Mouse (Mus musculus) CD8-positive naive resting alpha-beta T cell, adult 2 months (primary cell): ENCODE results near the gene Tubb1.
A peak's percentile ranks its signal among the peaks of the same experiment; 100 is the strongest.

Experiments used
- DNase-seq, 2 experiments: peaks; one replicate each; pipeline ENCODE4 v3.0.0; 2022; ENCODE audit warnings: low read depth in 2 of 2, low spot score in 2 of 2

The Tubb1 gene

GRCm38 (mm10) chr2:174450353-174450752 lies at the start of gene Tubb1:
Tubb1 (plus strand) TSS chr2:174450695.
- no peak for DNase-seq

- no peak for DNase-seq
These were observed 40.3 kb upstream of the Tubb1 start for GRCm38 (mm10) chr2:174410222-174410621.

GRCm38 (mm10) chr2:174413127-174413526 lies 37.4 kb upstream of the Tubb1 start:
- no peak for DNase-seq

GRCm38 (mm10) chr2:174415001-174415730 lies 35.3 kb upstream of the Tubb1 start:
- DNase-seq: no peak

- DNase-seq: peak; percentile 92 to 95
These were observed 34.7 kb upstream of the Tubb1 start, which contains the start of gene Nelfcd for GRCm38 (mm10) chr2:174415731-174416310. Nelfcd (plus strand) TSS chr2:174415804.

- DNase-seq: no peak
These were observed 29.4 kb upstream of the Tubb1 start for GRCm38 (mm10) chr2:174421107-174421506.

GRCm38 (mm10) chr2:174424301-174425085 lies 26.0 kb upstream of the Tubb1 start:
- no peak for DNase-seq

GRCm38 (mm10) chr2:174426856-174427255 lies 23.6 kb upstream of the Tubb1 start:
- no peak for DNase-seq

- no peak for DNase-seq
These were observed 22.2 kb upstream of the Tubb1 start for GRCm38 (mm10) chr2:174428076-174428835.

GRCm38 (mm10) chr2:174428996-174429591 lies 21.4 kb upstream of the Tubb1 start:
- no peak for DNase-seq

- DNase-seq: no peak
These were observed 15.6 kb upstream of the Tubb1 start for GRCm38 (mm10) chr2:174434943-174435342.

GRCm38 (mm10) chr2:174436076-174436701 lies 14.3 kb upstream of the Tubb1 start:
- DNase-seq: no peak

GRCm38 (mm10) chr2:174436916-174437696 lies 13.4 kb upstream of the Tubb1 start:
- no peak for DNase-seq

- no peak for DNase-seq
These were observed 12.9 kb upstream of the Tubb1 start for GRCm38 (mm10) chr2:174437697-174437982.

- no peak for DNase-seq
These were observed 12.3 kb upstream of the Tubb1 start for GRCm38 (mm10) chr2:174438181-174438580.

GRCm38 (mm10) chr2:174438737-174439449 lies 11.6 kb upstream of the Tubb1 start, which contains the start of gene Ctsz:
Ctsz (minus strand) TSS chr2:174439039.
- DNase-seq: peak; percentile 22 to 38

- DNase-seq: no peak
These were observed 11.1 kb upstream of the Tubb1 start for GRCm38 (mm10) chr2:174439450-174439838.

- no peak for DNase-seq
These were observed 10.5 kb upstream of the Tubb1 start for GRCm38 (mm10) chr2:174439961-174440360.

- DNase-seq: no peak
These were observed 8.6 kb upstream of the Tubb1 start for GRCm38 (mm10) chr2:174441898-174442297.
